Mouse (Mus musculus) midbrain, embryonic 15.5 days (tissue): ENCODE data around the gene Reg2. TPM values are rescaled to one million over a fixed set of nuclear protein-coding genes. Genes with fewer than 3 reads are reported as not detected.

Experiments used
- polyA plus RNA-seq: library from polyadenylated mRNA; unstranded; fragments of >200 nt; fragmentation: Nextera tagmentation; extraction: Ambion mirVana; gene quantifications from 2 replicates; pipeline ENCODE4 v1.2.1, GENCODE M21; 2015

Reg2 gene
- polyA plus RNA-seq, 1 experiment from 2014 or later = not detected

Other genes starting within 250 kb of the Reg2 start
- gene Reg3b, start 25.0 kb upstream of the Reg2 start, polyA plus RNA-seq = 1.1 TPM in 1 of 2 replicates, not detected in the other
- gene Reg3d, start 16.8 kb upstream of the Reg2 start, polyA plus RNA-seq = not detected in 2 replicates
- not detected in 2 replicates for gene Reg3a, start 14.9 kb upstream of the Reg2 start, polyA plus RNA-seq
- not detected in 2 replicates for gene Reg1, start 27.1 kb downstream of the Reg2 start, polyA plus RNA-seq
- gene Reg3g, start 73.2 kb downstream of the Reg2 start, polyA plus RNA-seq = not detected in 2 replicates